Mouse (Mus musculus) hindbrain, embryonic 16.5 days (tissue): ENCODE measurements around the gene Rps10. TPM values are rescaled to one million over a fixed set of nuclear protein-coding genes. Genes with fewer than 3 reads are reported as not detected.
"Not testable (repeated sequence)": the region's sequence is repeated elsewhere in the genome, so short reads cannot be mapped to it uniquely, and the experiment has no call there.

Source experiments
- ATAC-seq: fragments of 200-750 bp; cut with Nextera tagmentation; 2 replicates; pipeline ENCODE4 v1.8.0; 2017; ENCODE audit warnings: moderate TSS enrichment, moderate library complexity
- H3K27ac ChIP-seq: fragments of 300-500 bp; sonication (generic); 2 replicates; pipeline ENCODE4 v1.5.1; 2014; ENCODE audit warnings: low read depth, mild to moderate bottlenecking, control low read depth, low read length, moderate library complexity
- H3K27me3 ChIP-seq: fragments of 300-500 bp; sonication (generic); replicated peaks from 2 replicates; pipeline ENCODE4 v1.6.1; 2014; ENCODE audit warnings: low read length; ENCODE audit not compliant: control insufficient read depth, insufficient read depth
- H3K36me3 ChIP-seq: fragments of 300-500 bp; sonication (generic); 2 replicates; pipeline ENCODE4 v1.6.1; 2014; ENCODE audit warnings: mild to moderate bottlenecking, low read length, moderate library complexity, mixed read lengths; ENCODE audit not compliant: control insufficient read depth, insufficient read depth
- H3K4me1 ChIP-seq: fragments of 300-500 bp; sonication (generic); 2 replicates; pipeline ENCODE4 v1.6.1; 2014; ENCODE audit warnings: low read depth, low read length; ENCODE audit not compliant: control insufficient read depth, insufficient read depth
- H3K4me2 ChIP-seq: fragments of 300-500 bp; sonication (generic); 2 replicates; pipeline ENCODE4 v1.6.1; 2014; ENCODE audit warnings: mild to moderate bottlenecking, low read length, control low read depth, moderate library complexity
- H3K4me3 ChIP-seq: fragments of 300-500 bp; sonication (generic); 2 replicates; pipeline ENCODE4 v1.5.1; 2014; ENCODE audit warnings: mild to moderate bottlenecking, low read length, control low read depth, moderate library complexity
- H3K9ac ChIP-seq: fragments of 300-500 bp; sonication (generic); 2 replicates; pipeline ENCODE4 v1.6.1; 2014; ENCODE audit warnings: low read depth, mild to moderate bottlenecking, control low read depth, low read length, moderate library complexity
- H3K9me3 ChIP-seq: fragments of 300-500 bp; sonication (generic); 2 replicates; pipeline ENCODE4 v1.6.1; 2014; ENCODE audit warnings: mild to moderate bottlenecking, low read length, moderate library complexity; ENCODE audit not compliant: control insufficient read depth
- WGBS: fragments of 180-500 bp; shearing (Covaris S2); extraction: QIAGEN DNeasy Blood & Tissue Kit; methylation state at CpG from one replicate; pipeline ENCODE4 v1.1.7; 2014; 5-methylcytosine and 5-hydroxymethylcytosine counted together
- polyA plus RNA-seq: library from polyadenylated mRNA; unstranded; fragments of >200 nt; fragmentation: Nextera tagmentation; extraction: Ambion mirVana; gene quantifications from 2 replicates; pipeline ENCODE4 v1.2.1, GENCODE M21; 2015

Rps10 gene
- polyA plus RNA-seq, 1 experiment from 2014 or later = 408 TPM

GRCm38 (mm10) chr17:27650586-27650985, 14.1 kb upstream of the Rps10 start:
- no peak overlapping the region for H3K27ac ChIP-seq
- no peaks in the 10 kb centered on the region for H3K36me3 ChIP-seq
- no peak overlapping the region for H3K4me3 ChIP-seq
- no peaks in the 10 kb centered on the region for H3K27me3 ChIP-seq
- peaks cover 5% of the 10 kb centered on the region for H3K4me1 ChIP-seq
- WGBS = 88% methylated on average over 13 of the region's 13 CpGs
- no peak overlapping the region for H3K4me2 ChIP-seq
- H3K9me3 ChIP-seq = no peaks in the 10 kb centered on the region; the same call in 1 of the 2 replicates
- no peak for ATAC-seq
- H3K9ac ChIP-seq = no peak overlapping the region

GRCm38 (mm10) chr17:27650160-27650559, 13.7 kb upstream of the Rps10 start:
- H3K4me2 ChIP-seq = no peak overlapping the region
- H3K9ac ChIP-seq = no peak overlapping the region
- no peak overlapping the region for H3K27ac ChIP-seq
- no peaks in the 10 kb centered on the region for H3K36me3 ChIP-seq
- peaks cover 5% of the 10 kb centered on the region for H3K4me1 ChIP-seq
- no peaks in the 10 kb centered on the region; the same call in 1 of the 2 replicates for H3K9me3 ChIP-seq
- no peaks in the 10 kb centered on the region for H3K27me3 ChIP-seq
- WGBS = 9% methylated on average over 12 of the region's 12 CpGs
- ATAC-seq = no peak
- no peak overlapping the region for H3K4me3 ChIP-seq

GRCm38 (mm10) chr17:27645807-27646206, 9.3 kb upstream of the Rps10 start:
- no peak for ATAC-seq

GRCm38 (mm10) chr17:27644572-27644971, 8.1 kb upstream of the Rps10 start:
- Histone ChIP-seq H3K36me3 (no peaks in the 10 kb centered on the region), H3K4me1 (peaks cover 10% of the 10 kb centered on the region), H3K27me3 (no peaks in the 10 kb centered on the region), H3K9ac (no peak overlapping the region), H3K27ac (no peak overlapping the region), H3K4me2 (no peak overlapping the region), H3K4me3 (no peak overlapping the region), H3K9me3 (no peaks in the 10 kb centered on the region)
- ATAC-seq = no peak
- 34% methylated on average over 2 of the region's 2 CpGs for WGBS

More at GRCm38 (mm10) chr17:27645807-27646206, 9.3 kb upstream of the Rps10 start:
- WGBS = 41% methylated on average over 7 of the region's 7 CpGs
- Histone ChIP-seq H3K27ac (no peak overlapping the region), H3K27me3 (no peaks in the 10 kb centered on the region), H3K4me2 (no peak overlapping the region), H3K4me3 (no peak overlapping the region), H3K36me3 (no peaks in the 10 kb centered on the region), H3K9me3 (no peaks in the 10 kb centered on the region; the same call in 1 of the 2 replicates), H3K4me1 (peaks cover 10% of the 10 kb centered on the region), H3K9ac (no peak overlapping the region)

DNA sequence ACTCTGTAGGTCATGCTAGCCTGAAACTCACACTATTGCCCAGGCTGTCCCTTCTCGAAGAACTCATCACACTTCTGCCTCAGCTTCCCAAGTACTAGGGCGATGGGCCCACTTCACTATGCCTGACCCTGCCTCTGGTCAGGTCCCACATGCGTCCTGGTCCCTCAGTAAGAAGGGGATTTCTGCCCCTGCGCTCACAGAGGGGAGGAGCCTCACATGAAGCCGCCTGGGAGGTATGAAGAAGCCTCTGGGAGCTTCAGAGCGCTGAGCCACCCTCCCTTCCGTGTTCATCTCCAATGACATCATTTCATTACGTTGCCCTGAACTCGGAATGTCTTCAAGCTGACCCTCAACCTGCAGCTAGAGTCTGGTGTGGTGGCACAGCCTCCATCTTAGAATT, 7.3 kb upstream of the Rps10 start:
- 84% methylated on average over 9 of the region's 9 CpGs for WGBS
- H3K27ac ChIP-seq = peak overlapping the region; percentile 45; the same call in 1 of the 2 replicates

GRCm38 (mm10) chr17:27643101-27643500, 6.6 kb upstream of the Rps10 start:
- Histone ChIP-seq H3K27ac (peak overlapping the region; percentile 87), H3K9ac (no peak overlapping the region), H3K27me3 (no peaks in the 10 kb centered on the region), H3K36me3 (no peaks in the 10 kb centered on the region), H3K4me1 (peaks cover 10% of the 10 kb centered on the region), H3K9me3 (no peaks in the 10 kb centered on the region), H3K4me2 (peak overlapping the region; percentile 39), H3K4me3 (no peak overlapping the region)
- ATAC-seq = no peak; the same call in 1 of the 2 replicates
- 26% methylated on average over 6 of the region's 6 CpGs for WGBS

More for the DNA sequence above, 7.3 kb upstream of the Rps10 start:
- no peak for ATAC-seq
- H3K9ac ChIP-seq = no peak overlapping the region
- H3K4me2 ChIP-seq = no peak overlapping the region
- H3K9me3 ChIP-seq = no peaks in the 10 kb centered on the region
- H3K4me3 ChIP-seq = no peak overlapping the region
- H3K4me1 ChIP-seq = peaks cover 10% of the 10 kb centered on the region
- no peaks in the 10 kb centered on the region for H3K27me3 ChIP-seq
- no peaks in the 10 kb centered on the region for H3K36me3 ChIP-seq

DNA sequence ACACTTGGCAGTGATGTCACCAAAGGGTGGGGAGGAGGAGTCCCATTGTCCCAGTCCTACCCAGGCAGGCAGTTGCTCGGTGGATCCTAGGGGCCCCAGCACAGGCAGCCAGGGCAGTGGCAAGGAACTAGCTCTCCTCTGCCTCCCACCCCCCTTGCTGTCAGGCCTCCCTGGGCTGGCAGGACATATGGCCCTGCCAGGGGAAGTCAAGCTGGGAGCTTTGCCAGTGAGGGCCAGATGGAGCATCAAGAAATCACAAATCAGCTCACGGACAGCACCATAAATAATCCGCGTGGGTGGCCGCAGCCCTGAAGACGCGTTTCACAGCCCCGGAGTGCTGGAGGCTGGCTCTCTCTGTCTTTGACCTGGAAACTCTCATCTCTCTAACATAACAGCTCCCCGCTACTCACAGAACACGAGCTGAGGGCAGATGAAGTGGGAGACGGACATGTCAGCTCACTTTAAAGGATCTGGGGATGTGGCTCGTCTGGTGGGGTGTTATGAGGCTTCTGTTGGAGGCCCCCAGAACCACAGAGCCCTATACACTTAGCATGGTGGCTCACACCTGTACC, 6.1 kb upstream of the Rps10 start:
- 6% methylated on average over 12 of the region's 12 CpGs for WGBS
- Histone ChIP-seq H3K9ac (peak overlapping the region; percentile 52), H3K27me3 (no peaks in the 10 kb centered on the region), H3K4me3 (no peak overlapping the region), H3K4me1 (peaks cover 10% of the 10 kb centered on the region), H3K4me2 (peak overlapping the region; percentile 39), H3K36me3 (no peaks in the 10 kb centered on the region), H3K9me3 (no peaks in the 10 kb centered on the region), H3K27ac (peak overlapping the region; percentile 87)
- peak; percentile 91 for ATAC-seq

- not testable (repeated sequence) for H3K4me3 ChIP-seq, H3K36me3 ChIP-seq, H3K4me2 ChIP-seq, H3K9me3 ChIP-seq, H3K27ac ChIP-seq, ATAC-seq, H3K9ac ChIP-seq, H3K27me3 ChIP-seq
- 89% methylated on average over 6 of the region's 6 CpGs for WGBS
- H3K4me1 ChIP-seq = peaks cover 16% of the 10 kb centered on the region
Measured at GRCm38 (mm10) chr17:27639851-27640250, 3.4 kb upstream of the Rps10 start.

DNA sequence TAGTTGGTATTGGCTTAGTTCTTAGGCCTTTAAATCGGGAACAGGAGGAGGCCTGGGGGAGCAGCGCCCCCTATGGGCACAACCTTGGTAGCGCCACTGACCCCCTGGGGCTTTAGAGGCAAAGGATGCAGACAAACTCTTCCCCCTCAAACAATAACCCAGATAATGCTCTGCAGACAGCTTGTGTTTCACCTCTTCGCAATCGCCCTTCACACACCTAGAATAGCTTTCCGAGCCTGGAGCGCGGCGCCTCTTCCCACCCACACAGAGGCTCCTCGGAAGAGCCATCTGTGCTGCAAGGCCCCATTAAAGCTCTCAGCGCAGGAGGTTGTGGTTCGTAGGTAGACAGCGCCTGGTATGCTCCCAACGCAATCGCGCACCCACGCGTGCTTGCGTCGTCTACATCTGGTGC, 2.5 kb upstream of the Rps10 start:
- H3K27ac ChIP-seq = no peak overlapping the region
- no peaks in the 10 kb centered on the region for H3K9me3 ChIP-seq
- no peak for ATAC-seq
- no peak overlapping the region for H3K4me2 ChIP-seq
- H3K9ac ChIP-seq = no peak overlapping the region
- no peaks in the 10 kb centered on the region for H3K27me3 ChIP-seq
- no peak overlapping the region for H3K4me3 ChIP-seq
- no peaks in the 10 kb centered on the region for H3K36me3 ChIP-seq
- WGBS = 72% methylated on average over 20 of the region's 20 CpGs
- peaks cover 17% of the 10 kb centered on the region for H3K4me1 ChIP-seq
